Mouse (Mus musculus) G1E (cell line): Measurements from ENCODE around the gene Ctla4.

Source experiments
- CTCF ChIP-seq: IDR thresholded peaks from 2 replicates; pipeline ENCODE4 v1.5.1; 2012; ENCODE audit warnings: low read depth, low read length, inconsistent platforms, mixed read lengths
- GATA1 ChIP-seq: IDR thresholded peaks from 2 replicates; pipeline ENCODE4 v1.6.1; 2012; ENCODE audit warnings: borderline replicate concordance, low read length, inconsistent platforms, mixed read lengths
- GATA2 ChIP-seq: IDR thresholded peaks from 2 replicates; pipeline ENCODE4 v1.6.1; 2012; ENCODE audit warnings: low read depth, low read length, inconsistent platforms, borderline replicate concordance
- POLR2AphosphoS5 ChIP-seq: IDR thresholded peaks from 2 replicates; pipeline ENCODE4 v1.6.1; 2012; ENCODE audit warnings: low read depth, low read length, inconsistent platforms; ENCODE audit not compliant: insufficient replicate concordance
- TAL1 ChIP-seq: conservative IDR thresholded peaks from 2 replicates; pipeline ENCODE4 v1.6.1; 2012; ENCODE audit warnings: low read depth, low read length, inconsistent platforms, mixed read lengths

GRCm38 (mm10) chr1:60916281-60916781 lies 29.5 kb downstream of the Ctla4 start:
- TF ChIP-seq CTCF (no peak), GATA1 (no peak), POLR2AphosphoS5 (no peak), GATA2 (no peak), TAL1 (no peak)
